Comparison of ENCODE assay signal across 8 mouse cellular contexts in genomic region chr8:105264024-105264982, GRCm38 (mm10). TPM values are rescaled to one million over a fixed set of nuclear protein-coding genes. Genes with fewer than 3 reads are reported as not detected.
DNase-seq lines count a peak whose midpoint lies in the region; ATAC-seq and TF ChIP-seq lines count a peak whose summit lies in the region.

Tradd (minus strand) TSS chr8:105264609.
Fbxl8 (plus strand) TSS chr8:105264648.

- TF ChIP-seq CTCF in cortical plate, adult 2 months (IDR thresholded peaks at IDR 0.05; ENCODE audit: extremely low read depth, insufficient read depth, low read length) = no peak
- peak; percentile 19; the same call in 1 of the 2 replicates for TF ChIP-seq CTCF in intestine, postnatal 0 days (IDR thresholded peaks at IDR 0.05; ENCODE audit: low read depth)
- TF ChIP-seq CTCF in lung, adult 2 months (IDR thresholded peaks at IDR 0.05; ENCODE audit: insufficient read depth, low read length) = no peak

- peak; percentile 35 for DNase-seq in right cerebral cortex, postnatal 14 days
- DNase-seq in right cerebral cortex, postnatal 4 days = no peak
- DNase-seq in heart, adult 11 months = peak; percentile 99
- DNase-seq in lung, adult 2 months = peak; percentile 78
- peak; percentile 83 for DNase-seq in urinary bladder, postnatal 14 days (ENCODE audit: low spot score)

- peaks cover 10% of the 10 kb centered on the region; the same call in 1 of the 2 replicates for H3K36me3 ChIP-seq in intestine, postnatal 0 days (ENCODE audit: control insufficient read depth, insufficient read depth)
- no peaks in the 10 kb centered on the region for H3K36me3 ChIP-seq in neural tube, embryonic 15.5 days

- H3K4me1 ChIP-seq in cortical plate, adult 2 months (ENCODE audit: control insufficient read depth, insufficient read depth, low read length) = no peaks in the 10 kb centered on the region
- peaks cover 21% of the 10 kb centered on the region for H3K4me1 ChIP-seq in intestine, postnatal 0 days (replicated peaks; ENCODE audit: control insufficient read depth, insufficient read depth, low read length)
- H3K4me1 ChIP-seq in lung, adult 2 months (ENCODE audit: control insufficient read depth, insufficient read depth, low read length) = peaks cover 16% of the 10 kb centered on the region
- peaks cover 45% of the 10 kb centered on the region for H3K4me1 ChIP-seq in neural tube, embryonic 15.5 days

- peak within 1 kb of the TSS; percentile 78 for H3K4me2 ChIP-seq in intestine, postnatal 0 days (replicated peaks; ENCODE audit: low read depth)
- peak within 1 kb of the TSS; percentile 92 for H3K4me2 ChIP-seq in neural tube, embryonic 15.5 days

- 1% methylated on average over 54 of the region's 54 CpGs for WGBS in intestine, postnatal 0 days
- 2% methylated on average over 54 of the region's 54 CpGs for whole genome bisulfite sequencing in lung, adult 2 months
- under 1% methylated on average over 54 of the region's 54 CpGs for WGBS in neural tube, embryonic 15.5 days

- H3K9me3 ChIP-seq in intestine, postnatal 0 days (ENCODE audit: control insufficient read depth) = no peaks in the 10 kb centered on the region
- no peaks in the 10 kb centered on the region for H3K9me3 ChIP-seq in neural tube, embryonic 15.5 days (replicated peaks)

- H3K4me3 ChIP-seq in cortical plate, adult 2 months (ENCODE audit: insufficient read depth, low read length) = peak within 1 kb of the TSS; percentile 68
- H3K4me3 ChIP-seq in intestine, postnatal 0 days (ENCODE audit: low read depth, low read length) = peak within 1 kb of the TSS; percentile 73
- peak within 1 kb of the TSS; percentile 79 for H3K4me3 ChIP-seq in lung, adult 2 months (replicated peaks; ENCODE audit: extremely low read depth, low read depth, low read length)
- peak within 1 kb of the TSS; percentile 64 for H3K4me3 ChIP-seq in neural tube, embryonic 15.5 days (replicated peaks)

- ATAC-seq in intestine, postnatal 0 days = peak; percentile 74
- ATAC-seq in neural tube, embryonic 15.5 days (ENCODE audit: low FRiP score) = no peak

- H3K27me3 ChIP-seq in intestine, postnatal 0 days (replicated peaks; ENCODE audit: control insufficient read depth, insufficient read depth, low read length) = peaks cover 18% of the 10 kb centered on the region
- H3K27me3 ChIP-seq in neural tube, embryonic 15.5 days (replicated peaks) = peaks cover 90% of the 10 kb centered on the region

- TF ChIP-seq POLR2A in cortical plate, adult 2 months (IDR thresholded peaks at IDR 0.05; ENCODE audit: extremely low read depth, insufficient read depth, low read length) = no peak
- peak; percentile 76; the same call in 1 of the 2 replicates for TF ChIP-seq POLR2A in lung, adult 2 months (IDR thresholded peaks at IDR 0.05; ENCODE audit: borderline replicate concordance, extremely low read depth, low read depth, low read length)

- H3K9ac ChIP-seq in intestine, postnatal 0 days (ENCODE audit: low read depth, low read length) = peak within 1 kb of the TSS; percentile 71
- H3K9ac ChIP-seq in neural tube, embryonic 15.5 days (replicated peaks) = peak within 1 kb of the TSS; percentile 49

- no peak within 1 kb of the TSS for H3K27ac ChIP-seq in cortical plate, adult 2 months (ENCODE audit: insufficient read depth, low read length)
- no peak within 1 kb of the TSS for H3K27ac ChIP-seq in intestine, postnatal 0 days (ENCODE audit: low read depth, low read length)
- no peak within 1 kb of the TSS for H3K27ac ChIP-seq in neural tube, embryonic 15.5 days (replicated peaks)

RNA-seq across cellular contexts. Expression of gene Tradd, which starts in this region (rescaled TPM):
- 7.6 and 8.3 TPM in 2 replicates for polyA plus RNA-seq in cortical plate, adult 2 months (2012; rRNA removed)
- polyA plus RNA-seq in intestine, postnatal 0 days (2015; fragmentation: Nextera tagmentation; extraction: Ambion mirVana) = 50.6 TPM in 2 replicates
- polyA plus RNA-seq in lung, adult 2 months (2012; rRNA removed) = 21.3 and 23.8 TPM in 2 replicates
- 20.7 and 24.3 TPM in 2 replicates for polyA plus RNA-seq in neural tube, embryonic 15.5 days (2015; fragmentation: Nextera tagmentation; extraction: Ambion mirVana)

RNA-seq across cellular contexts. Expression of gene Fbxl8, which starts in this region (rescaled TPM):
- polyA plus RNA-seq in cortical plate, adult 2 months (2012; rRNA removed) = 2.0 and 2.2 TPM in 2 replicates
- polyA plus RNA-seq in intestine, postnatal 0 days (2015; fragmentation: Nextera tagmentation; extraction: Ambion mirVana) = 6.0 and 6.2 TPM in 2 replicates
- 15.5 and 16.8 TPM in 2 replicates for polyA plus RNA-seq in lung, adult 2 months (2012; rRNA removed)
- 1.9 and 3.0 TPM in 2 replicates for polyA plus RNA-seq in neural tube, embryonic 15.5 days (2015; fragmentation: Nextera tagmentation; extraction: Ambion mirVana)
